Mouse (Mus musculus) spleen, adult 2 months (tissue): ENCODE results near the gene Rsrc1. TPM values are rescaled to one million over a fixed set of nuclear protein-coding genes. Genes with fewer than 3 reads are reported as not detected.

ENCODE experiments used
- DNase-seq, 2 experiments: peaks; one replicate each; pipeline versions ENCODE4 v3.0.0 to v3.0.0-alpha.2; 2012 to 2021; ENCODE audit warnings: low spot score in 2 of 2, low read depth in 1 of 2
- H3K27ac ChIP-seq: fragments of 200-500 bp; 2 replicates; pipeline ENCODE4 v1.5.1; 2012; ENCODE audit warnings: low read length, inconsistent platforms; ENCODE audit not compliant: insufficient read depth
- H3K27me3 ChIP-seq: fragments of 200-500 bp; 2 replicates; pipeline ENCODE4 v1.6.1; 2012; ENCODE audit warnings: mild to moderate bottlenecking, moderate library complexity, low read length, inconsistent platforms; ENCODE audit not compliant: control insufficient read depth, insufficient read depth
- H3K36me3 ChIP-seq: fragments of 200-500 bp; 2 replicates; pipeline ENCODE4 v1.6.1; 2012; ENCODE audit warnings: mild to moderate bottlenecking, low read length, inconsistent platforms; ENCODE audit not compliant: control insufficient read depth, insufficient read depth
- H3K4me1 ChIP-seq: fragments of 200-500 bp; 2 replicates; pipeline ENCODE4 v1.6.1; 2011; ENCODE audit warnings: inconsistent platforms; ENCODE audit not compliant: control insufficient read depth, insufficient read depth, insufficient read length
- H3K4me3 ChIP-seq: fragments of 200-500 bp; 2 replicates; pipeline ENCODE4 v1.5.1; 2011; ENCODE audit warnings: mild to moderate bottlenecking, inconsistent platforms; ENCODE audit not compliant: insufficient read depth, insufficient read length; ENCODE audit errors: extremely low read depth
- CTCF ChIP-seq: fragments of 200-500 bp; IDR thresholded peaks from 2 replicates; pipeline ENCODE4 v1.5.1; 2011; ENCODE audit warnings: mild to moderate bottlenecking, inconsistent platforms; ENCODE audit not compliant: insufficient read depth, insufficient read length, insufficient replicate concordance; ENCODE audit errors: extremely low read depth
- POLR2A ChIP-seq: fragments of 200-500 bp; IDR thresholded peaks from 2 replicates; pipeline ENCODE4 v1.6.1; 2011; ENCODE audit warnings: low read depth, low read length, inconsistent platforms
- WGBS: fragments of 180-500 bp; shearing (Covaris S2); methylation state at CpG from one replicate; pipeline ENCODE4 v1.1.7; 2018; 5-methylcytosine and 5-hydroxymethylcytosine counted together
- polyA plus RNA-seq: library from polyadenylated mRNA; depleted of rRNA; stranded (reverse); fragments of >200 nt; gene quantifications from 2 replicates; pipeline ENCODE4 v1.2.3, GENCODE M21; 2012; rRNA removed

Gene Rsrc1
- polyA plus RNA-seq = 2.1 and 2.2 TPM in 2 replicates

DNA sequence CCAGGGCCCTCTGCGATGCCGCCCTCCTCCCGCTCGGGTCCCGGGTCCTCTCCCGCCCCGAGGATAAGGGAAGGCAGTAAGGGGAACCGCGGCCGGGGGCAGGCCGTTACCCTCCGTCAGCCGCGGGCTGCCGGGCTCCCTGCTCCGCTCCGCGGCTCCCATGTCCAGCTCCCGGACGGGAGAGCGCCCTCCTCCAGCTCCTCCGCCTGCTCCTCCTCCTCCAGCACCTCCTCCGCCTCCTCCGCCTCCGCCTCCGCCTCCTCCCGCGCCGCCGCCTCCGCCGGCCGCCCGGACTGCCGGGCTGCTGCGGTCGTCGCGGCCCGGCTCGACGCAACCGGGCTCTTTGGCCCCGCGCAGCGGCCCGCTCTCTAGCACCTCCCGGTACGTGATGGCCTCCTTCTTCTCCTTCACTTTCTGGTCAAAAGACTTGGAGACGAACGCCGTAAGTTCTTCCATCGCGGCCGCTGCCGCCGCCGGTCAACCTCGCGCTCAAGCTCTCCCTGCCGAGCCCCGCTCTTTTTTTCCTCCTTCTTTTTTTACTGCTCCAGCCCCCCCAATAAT is at the start of gene Rsrc1:
Gene Rsrc1, plus strand, starts transcription at position 290 of the 561 bp plus-strand sequence.
- Histone ChIP-seq H3K4me1 (peaks cover 8% of the 10 kb centered on the region), H3K27me3 (peaks cover 39% of the 10 kb centered on the region), H3K36me3 (no peaks in the 10 kb centered on the region), H3K4me3 (peak within 1 kb of the TSS; percentile 55), H3K27ac (no peak within 1 kb of the TSS)
- DNase-seq = peak in 1 of 2 experiments; percentile 23
- WGBS = 2% methylated on average over 50 of the region's 62 CpGs
- TF ChIP-seq CTCF (no peak), POLR2A (no peak)

DNA sequence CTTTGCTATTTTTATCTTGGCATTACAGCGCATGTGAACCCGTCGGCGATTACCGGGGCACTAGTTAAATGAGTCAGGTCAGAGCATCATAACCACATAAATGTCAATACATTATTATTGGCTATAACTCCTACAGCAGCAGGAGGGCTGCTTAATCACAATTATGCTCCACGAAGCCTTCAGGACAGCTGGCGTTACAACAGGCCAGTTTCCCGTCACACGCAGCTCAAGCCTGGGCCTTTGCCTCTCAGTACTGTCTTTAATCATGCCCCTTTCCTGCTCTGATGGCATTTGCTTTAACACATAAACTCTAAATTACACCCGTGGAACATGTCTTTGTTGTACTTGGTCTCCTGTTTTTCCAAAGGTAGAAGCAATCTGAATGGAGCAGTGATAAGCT is 41.5 kb upstream of the Rsrc1 start:
- no peaks in the 10 kb centered on the region for H3K4me1 ChIP-seq
- DNase-seq = no peak

DNA sequence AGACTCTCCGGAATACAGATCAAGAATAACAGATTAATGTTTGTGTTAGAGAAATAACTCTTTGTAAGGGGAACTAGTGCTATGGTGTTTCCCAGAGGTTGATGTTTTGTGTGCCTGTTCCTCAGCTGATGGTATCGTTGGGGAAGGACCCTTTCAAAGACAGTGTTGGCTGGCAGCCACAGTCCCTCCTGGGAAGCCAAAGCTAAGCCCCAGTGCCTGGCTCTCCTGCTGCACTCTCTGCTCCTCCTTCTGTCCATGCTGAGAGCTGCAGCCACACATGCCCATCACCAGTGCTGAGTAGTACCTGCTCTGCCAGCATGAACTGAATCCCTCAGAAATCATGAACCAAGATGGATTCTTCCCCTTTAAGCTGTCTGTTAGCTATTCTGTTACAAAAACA is 26.1 kb upstream of the Rsrc1 start:
- H3K27me3 ChIP-seq = no peaks in the 10 kb centered on the region
- no peaks in the 10 kb centered on the region for H3K4me1 ChIP-seq
- no peaks in the 10 kb centered on the region for H3K36me3 ChIP-seq
- 55% methylated on average over 2 of the region's 2 CpGs for WGBS
- no peak for DNase-seq
- TF ChIP-seq POLR2A (no peak), CTCF (no peak)
- H3K27ac ChIP-seq = no peak overlapping the region
- no peak overlapping the region for H3K4me3 ChIP-seq

More for the DNA sequence above, 41.5 kb upstream of the Rsrc1 start:
- H3K27me3 ChIP-seq = no peaks in the 10 kb centered on the region; the same call in 1 of the 2 replicates
- 82% methylated on average over 10 of the region's 10 CpGs for WGBS
- no peak overlapping the region for H3K27ac ChIP-seq
- TF ChIP-seq CTCF = no peak
- no peak for TF ChIP-seq POLR2A
- no peak overlapping the region for H3K4me3 ChIP-seq
- no peaks in the 10 kb centered on the region for H3K36me3 ChIP-seq

DNA sequence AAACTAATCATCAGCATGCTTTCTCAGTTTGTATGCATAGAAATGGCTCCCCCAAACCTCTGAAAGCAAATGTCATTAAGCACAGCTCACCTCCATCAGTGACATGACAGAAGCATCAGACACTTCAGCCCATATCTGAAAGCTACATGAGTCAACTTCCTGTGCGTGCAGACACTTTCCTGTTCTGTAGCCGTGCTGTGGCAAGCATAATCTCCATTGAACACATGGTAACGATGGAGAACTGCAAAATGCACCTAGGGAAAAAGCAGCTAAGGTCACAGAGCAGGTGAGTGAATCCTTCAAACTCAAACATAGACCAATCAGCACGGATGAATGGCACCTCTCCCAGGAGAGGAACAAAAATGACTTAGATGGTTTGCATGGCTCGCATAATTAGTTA is 21.2 kb upstream of the Rsrc1 start:
- Histone ChIP-seq H3K27me3 (no peaks in the 10 kb centered on the region), H3K4me1 (no peaks in the 10 kb centered on the region), H3K27ac (no peak overlapping the region), H3K36me3 (no peaks in the 10 kb centered on the region), H3K4me3 (no peak overlapping the region)
- 29% methylated on average over 5 of the region's 5 CpGs for WGBS
- TF ChIP-seq CTCF (no peak), POLR2A (no peak)
- no peak for DNase-seq

DNA sequence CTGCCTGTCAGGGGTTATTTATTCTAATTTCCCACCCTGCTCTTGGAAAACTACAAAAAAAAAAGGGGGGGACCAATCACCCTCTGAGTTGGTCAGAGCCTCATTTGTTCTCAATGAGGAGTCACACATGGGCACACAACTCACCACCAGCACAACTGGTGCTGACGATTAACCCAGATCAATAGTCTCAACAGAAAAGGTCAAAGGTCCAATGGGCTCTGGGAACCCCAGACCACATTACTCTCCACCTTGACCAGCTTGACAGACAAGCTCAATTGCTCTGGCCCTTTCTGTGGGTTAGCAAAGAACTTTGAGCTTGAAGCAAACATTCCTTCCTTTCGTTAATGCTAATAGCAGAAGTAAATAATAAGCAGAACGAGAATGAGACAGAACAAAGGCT is 16.3 kb upstream of the Rsrc1 start:
- DNase-seq = no peak
- Histone ChIP-seq H3K4me3 (no peak overlapping the region), H3K36me3 (no peaks in the 10 kb centered on the region), H3K4me1 (no peaks in the 10 kb centered on the region), H3K27me3 (no peaks in the 10 kb centered on the region), H3K27ac (no peak overlapping the region)
- 74% methylated on average over 3 of the region's 3 CpGs for WGBS
- TF ChIP-seq POLR2A (no peak), CTCF (no peak)

DNA sequence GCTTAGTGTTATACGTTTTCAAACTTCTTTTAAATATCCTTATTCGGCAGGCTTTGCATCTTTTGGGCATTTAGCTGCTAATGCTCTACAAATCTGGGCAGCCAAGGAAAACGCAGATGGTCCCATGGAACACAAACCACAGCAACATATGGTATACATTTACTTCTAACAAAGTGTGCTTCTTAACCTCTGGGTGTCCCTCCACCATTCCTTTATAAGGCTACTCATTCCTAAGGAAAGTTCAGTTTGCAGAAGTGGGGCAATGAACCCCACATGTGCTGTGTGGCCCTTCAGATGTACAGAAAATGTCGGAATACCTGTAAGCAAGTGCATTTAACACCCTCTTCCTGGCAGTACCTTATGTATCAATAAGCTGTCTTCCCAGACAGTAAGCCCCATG is 13.7 kb upstream of the Rsrc1 start:
- no peak overlapping the region for H3K4me3 ChIP-seq
- H3K4me1 ChIP-seq = no peaks in the 10 kb centered on the region
- 72% methylated on average over 4 of the region's 4 CpGs for WGBS
- TF ChIP-seq CTCF (no peak), POLR2A (no peak)
- H3K27me3 ChIP-seq = peaks cover 9% of the 10 kb centered on the region
- H3K27ac ChIP-seq = no peak overlapping the region
- no peak for DNase-seq
- H3K36me3 ChIP-seq = no peaks in the 10 kb centered on the region

DNA sequence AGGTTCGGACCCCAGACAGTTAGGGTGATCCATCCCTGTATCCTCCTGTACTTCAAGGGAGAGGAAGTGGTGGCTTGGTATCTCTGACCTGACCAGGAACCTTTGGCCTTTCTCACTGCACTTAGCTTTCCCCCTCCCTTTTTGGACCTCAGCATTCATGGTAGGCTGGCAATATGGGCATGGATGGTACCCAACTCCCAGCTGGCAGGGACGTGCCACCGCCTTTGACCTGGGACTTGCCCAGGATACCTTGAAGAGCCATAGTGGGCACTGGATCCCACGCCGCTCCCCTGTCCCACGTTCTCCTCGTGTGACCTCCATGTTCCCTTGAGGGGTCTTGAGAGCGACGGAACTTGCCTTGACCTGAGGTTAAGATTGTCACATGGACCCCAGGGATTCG is 10.9 kb upstream of the Rsrc1 start:
- no peak for TF ChIP-seq POLR2A
- TF ChIP-seq CTCF = no peak
- Histone ChIP-seq H3K36me3 (no peaks in the 10 kb centered on the region), H3K4me3 (no peak overlapping the region), H3K4me1 (peaks cover 7% of the 10 kb centered on the region), H3K27ac (no peak overlapping the region), H3K27me3 (peaks cover 19% of the 10 kb centered on the region)
- 15% methylated on average over 10 of the region's 10 CpGs for WGBS
- no peak for DNase-seq
